Mouse (Mus musculus) CH12.LX (cell line): ENCODE results near the gene Scnn1g. TPM values are rescaled to one million over a fixed set of nuclear protein-coding genes. Genes with fewer than 3 reads are reported as not detected.

Source experiments
- DNase-seq: peaks from one replicate; pipeline ENCODE4 v3.0.0-alpha.2; 2013; ENCODE audit errors: extremely low read depth
- H3K27ac ChIP-seq: 2 replicates; pipeline ENCODE4 v1.5.1; 2012; ENCODE audit warnings: low read depth, mild to moderate bottlenecking, control low read depth, moderate library complexity; ENCODE audit not compliant: insufficient read depth
- H3K27me3 ChIP-seq: replicated peaks from 2 replicates; pipeline ENCODE3; 2012; ENCODE audit warnings: inconsistent platforms
- H3K36me3 ChIP-seq, 2 experiments: replicated peaks in 1 of 2; 2 replicates each; pipeline versions ENCODE3 to v1.6.1; 2012; ENCODE audit warnings: inconsistent platforms in 1 of 2, low read length in 1 of 2, mild to moderate bottlenecking in 1 of 2, mixed read lengths in 1 of 2, moderate library complexity in 1 of 2; ENCODE audit not compliant: control insufficient read depth in 1 of 2, insufficient read depth in 1 of 2
- H3K4me1 ChIP-seq, 2 experiments: 2 replicates each; pipeline ENCODE4 v1.6.1; 2012; ENCODE audit warnings: inconsistent platforms in 1 of 2, moderate library complexity in 1 of 2; ENCODE audit not compliant: insufficient read depth in 2 of 2, control insufficient read depth in 1 of 2
- H3K4me2 ChIP-seq: 2 replicates; pipeline ENCODE4 v1.6.1; 2012; ENCODE audit warnings: low read depth, mild to moderate bottlenecking, control low read depth; ENCODE audit not compliant: poor library complexity, insufficient read depth, severe bottlenecking
- H3K4me3 ChIP-seq, 3 experiments: fragments of 150-350 bp in 1 of 3; sonication (generic) in 1 of 3; replicated peaks in 1 of 3; 2 replicates each; pipeline versions ENCODE3 to v1.5.1; 2011 to 2012; ENCODE audit warnings: low read depth in 2 of 3, low read length in 2 of 3, mild to moderate bottlenecking in 2 of 3, moderate library complexity in 2 of 3, control low read depth in 1 of 3, improper control_type of control experiment in 1 of 3, inconsistent platforms in 1 of 3, mixed read lengths in 1 of 3; ENCODE audit not compliant: poor library complexity in 1 of 3
- H3K79me2 ChIP-seq: replicated peaks from 2 replicates; pipeline ENCODE4 v1.6.1; 2012; ENCODE audit warnings: mild to moderate bottlenecking, moderate library complexity; ENCODE audit not compliant: control insufficient read depth, poor library complexity, insufficient read depth, severe bottlenecking; ENCODE audit errors: extremely low read depth
- H3K9ac ChIP-seq: 2 replicates; pipeline ENCODE4 v1.6.1; 2012; ENCODE audit warnings: low read depth, mild to moderate bottlenecking, control low read depth, moderate library complexity; ENCODE audit not compliant: insufficient read depth
- H3K9me3 ChIP-seq: replicated peaks from 2 replicates; pipeline ENCODE3; 2012; ENCODE audit warnings: low read length, inconsistent platforms, mixed read lengths
- CHD1 ChIP-seq: IDR thresholded peaks from 2 replicates; pipeline ENCODE4 v1.6.1; 2012; ENCODE audit warnings: low read depth, low read length, improper control_type of control experiment, inconsistent platforms
- CHD2 ChIP-seq: IDR thresholded peaks from 2 replicates; pipeline ENCODE4 v1.6.1; 2011; ENCODE audit warnings: low read length, improper control_type of control experiment
- E2F4 ChIP-seq: IDR thresholded peaks from 2 replicates; pipeline ENCODE4 v1.6.1; 2011; ENCODE audit warnings: low read depth, low read length, improper control_type of control experiment; ENCODE audit not compliant: insufficient replicate concordance
- ELF1 ChIP-seq: IDR thresholded peaks from 2 replicates; pipeline ENCODE4 v1.6.1; 2014; ENCODE audit warnings: low read depth, mild to moderate bottlenecking, inconsistent platforms, low read length, improper control_type of control experiment
- EP300 ChIP-seq: IDR thresholded peaks from 2 replicates; pipeline ENCODE4 v1.6.1; 2011; ENCODE audit warnings: low read length, improper control_type of control experiment
- GABPA ChIP-seq: IDR thresholded peaks from 2 replicates; pipeline ENCODE4 v1.6.1; 2012; ENCODE audit warnings: low read depth, low read length, improper control_type of control experiment, inconsistent platforms; ENCODE audit not compliant: insufficient replicate concordance
- IRF4 ChIP-seq: IDR thresholded peaks from 2 replicates; pipeline ENCODE4 v1.6.1; 2014; ENCODE audit warnings: low read depth, mild to moderate bottlenecking, inconsistent platforms, low read length, improper control_type of control experiment
- JUN ChIP-seq: IDR thresholded peaks from 2 replicates; pipeline ENCODE4 v1.6.1; 2011; ENCODE audit warnings: low read depth, mild to moderate bottlenecking, low read length, improper control_type of control experiment, moderate library complexity; ENCODE audit not compliant: insufficient read depth
- JUND ChIP-seq: conservative IDR thresholded peaks from 2 replicates; pipeline ENCODE4 v1.6.1; 2011; ENCODE audit warnings: low read depth, low read length, improper control_type of control experiment
- MAFK ChIP-seq: IDR thresholded peaks from 2 replicates; pipeline ENCODE4 v1.6.1; 2011; ENCODE audit warnings: low read length, improper control_type of control experiment; ENCODE audit not compliant: insufficient replicate concordance
- MAX ChIP-seq: IDR thresholded peaks from 2 replicates; pipeline ENCODE4 v1.6.1; 2011; ENCODE audit warnings: low read length, improper control_type of control experiment
- MAZ ChIP-seq: IDR thresholded peaks from 2 replicates; pipeline ENCODE4 v1.6.1; 2012; ENCODE audit warnings: low read depth, mild to moderate bottlenecking, inconsistent platforms, low read length, improper control_type of control experiment, moderate library complexity
- MEF2A ChIP-seq: IDR thresholded peaks from 2 replicates; pipeline ENCODE4 v1.6.1; 2014; ENCODE audit warnings: low read depth, mild to moderate bottlenecking, inconsistent platforms, low read length, improper control_type of control experiment, borderline replicate concordance
- MYC ChIP-seq: IDR thresholded peaks from 2 replicates; pipeline ENCODE4 v1.6.1; 2011; ENCODE audit warnings: low read depth, mild to moderate bottlenecking, improper control_type of control experiment, low read length
- NRF1 ChIP-seq: IDR thresholded peaks from 2 replicates; pipeline ENCODE4 v1.6.1; 2014; ENCODE audit warnings: low read depth, mild to moderate bottlenecking, inconsistent platforms, low read length, improper control_type of control experiment, moderate library complexity
- PAX5 ChIP-seq: IDR thresholded peaks from 2 replicates; pipeline ENCODE4 v1.6.1; 2012; ENCODE audit warnings: low read length, inconsistent platforms, mixed read lengths
- POLR2A ChIP-seq: IDR thresholded peaks from 2 replicates; pipeline ENCODE4 v1.6.1; 2011; ENCODE audit warnings: low read depth, mild to moderate bottlenecking, improper control_type of control experiment, low read length
- POLR2AphosphoS2 ChIP-seq: IDR thresholded peaks from 2 replicates; pipeline ENCODE4 v1.6.1; 2011; ENCODE audit warnings: low read depth, low read length, improper control_type of control experiment
- RAD21 ChIP-seq: IDR thresholded peaks from 2 replicates; pipeline ENCODE4 v1.6.1; 2011; ENCODE audit warnings: low read depth, mild to moderate bottlenecking, low read length, improper control_type of control experiment, moderate library complexity
- SIN3A ChIP-seq: IDR thresholded peaks from 2 replicates; pipeline ENCODE4 v1.6.1; 2012; ENCODE audit warnings: low read length, improper control_type of control experiment, inconsistent platforms
- SMC3 ChIP-seq: IDR thresholded peaks from 2 replicates; pipeline ENCODE4 v1.6.1; 2011; ENCODE audit warnings: low read depth, low read length, improper control_type of control experiment
- TBP ChIP-seq: conservative IDR thresholded peaks from 2 replicates; pipeline ENCODE4 v1.6.1; 2011; ENCODE audit warnings: low read depth, low read length, improper control_type of control experiment
- TCF12 ChIP-seq: IDR thresholded peaks from 2 replicates; pipeline ENCODE4 v1.6.1; 2014; ENCODE audit warnings: low read depth, mild to moderate bottlenecking, inconsistent platforms, low read length, improper control_type of control experiment
- UBTF ChIP-seq: IDR thresholded peaks from 2 replicates; pipeline ENCODE4 v1.6.1; 2012; ENCODE audit warnings: low read depth, mild to moderate bottlenecking, inconsistent platforms, low read length, improper control_type of control experiment, moderate library complexity
- USF2 ChIP-seq: conservative IDR thresholded peaks from 2 replicates; pipeline ENCODE4 v1.6.1; 2011; ENCODE audit warnings: low read depth, low read length, improper control_type of control experiment
- ZKSCAN1 ChIP-seq: IDR thresholded peaks from 2 replicates; pipeline ENCODE4 v1.6.1; 2012; ENCODE audit warnings: low read depth, inconsistent platforms, low read length, improper control_type of control experiment, borderline replicate concordance
- ZMIZ1 ChIP-seq: IDR thresholded peaks from 2 replicates; pipeline ENCODE4 v1.6.1; 2012; ENCODE audit warnings: low read depth, mild to moderate bottlenecking, inconsistent platforms, low read length, improper control_type of control experiment
- ZNF384 ChIP-seq: IDR thresholded peaks from 2 replicates; pipeline ENCODE4 v1.6.1; 2012; ENCODE audit warnings: low read depth, low read length, improper control_type of control experiment, inconsistent platforms
- dilution Hi-C: fragments of 300-500 bp; cut with MboI; formaldehyde crosslinking; loops from 2 replicates; pipeline ENCODE4 v1.14.3; 2020; ENCODE audit warnings: low sequenced_read_pairs; ENCODE audit not compliant: extremely low pct_unique_long_range_greater_than_20kb, extremely low pct_ligation_motif_present
- in situ Hi-C: fragments of 300-500 bp; cut with MboI; formaldehyde crosslinking; loops from 3 replicates; pipeline ENCODE4 v1.14.3; 2019; ENCODE audit warnings: low sequenced_read_pairs, low pct_ligation_motif_present, low pct_unique_long_range_greater_than_20kb, mixed read lengths
- polyA plus RNA-seq: library from polyadenylated mRNA; unstranded; fragments of >175 nt; gene quantifications from 2 replicates; pipeline ENCODE4 v1.2.1, GENCODE M21; 2012; ENCODE audit warnings: low read depth; ENCODE audit not compliant: insufficient read length
- total RNA-seq, 2 experiments: library from RNA; depleted of rRNA; stranded (reverse); fragments of 300-350 nt in 1 of 2; fragments of >200 nt in 1 of 2; gene quantifications; 2 replicates each; pipeline ENCODE4 v1.2.3; 2012 to 2014

The Scnn1g gene
- total and polyA plus RNA-seq, 3 experiments = not detected

DNA sequence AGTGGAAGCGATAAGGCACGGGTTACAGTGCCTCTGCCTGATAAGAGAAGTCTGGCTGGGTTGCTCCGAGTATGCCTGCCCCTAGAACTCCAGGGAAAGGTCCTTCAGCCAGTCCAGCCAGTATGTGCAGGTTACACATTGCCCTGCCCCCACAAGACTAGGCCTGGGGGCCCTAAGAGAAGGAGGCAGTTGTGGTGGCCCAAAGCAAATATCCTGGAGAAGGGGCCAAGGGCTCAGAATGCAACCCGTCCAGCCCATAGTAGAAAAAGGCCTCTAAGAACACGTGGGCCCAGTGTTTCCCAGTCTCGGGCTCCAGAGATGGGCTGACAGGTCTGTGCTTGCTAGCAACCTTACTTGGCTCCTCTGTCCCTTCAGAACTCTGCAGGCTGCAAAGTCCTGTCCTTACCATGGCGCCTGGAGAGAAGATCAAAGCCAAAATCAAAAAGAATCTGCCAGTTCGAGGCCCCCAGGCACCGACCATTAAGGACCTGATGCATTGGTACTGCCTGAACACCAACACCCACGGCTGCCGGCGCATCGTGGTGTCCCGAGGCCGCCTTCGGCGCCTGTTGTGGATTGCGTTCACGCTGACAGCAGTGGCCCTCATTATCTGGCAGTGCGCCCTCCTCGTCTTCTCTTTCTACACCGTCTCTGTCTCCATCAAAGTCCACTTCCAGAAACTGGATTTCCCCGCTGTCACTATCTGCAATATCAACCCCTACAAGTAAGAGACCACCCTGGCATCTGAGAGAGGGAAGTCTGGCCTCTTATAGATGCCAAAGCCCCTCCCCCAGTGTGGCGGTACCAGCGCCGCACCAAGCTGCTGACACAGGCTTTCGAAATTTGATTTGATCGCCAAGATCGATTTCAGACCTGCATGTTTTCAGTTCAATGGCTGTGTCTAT, 3.5 kb downstream of the Scnn1g start:
- H3K36me3 ChIP-seq = no peaks in the 10 kb centered on the region
- H3K9me3 ChIP-seq = no peaks in the 10 kb centered on the region
- no peaks in the 10 kb centered on the region for H3K79me2 ChIP-seq
- in situ Hi-C loops = no loop called here
- H3K4me3 ChIP-seq = no peak overlapping the region
- no peak for TF ChIP-seq SMC3
- no peak for TF ChIP-seq E2F4
- TF ChIP-seq TBP = no peak
- TF ChIP-seq ZKSCAN1 = no peak
- TF ChIP-seq TCF12 = no peak
- TF ChIP-seq EP300 = no peak
- no peak for TF ChIP-seq MEF2A
- TF ChIP-seq PAX5 = no peak
- no peak for TF ChIP-seq USF2
- no peak for TF ChIP-seq MAFK
- TF ChIP-seq ZMIZ1 = no peak
- TF ChIP-seq NRF1 = no peak
- TF ChIP-seq ZNF384 = no peak
- TF ChIP-seq GABPA = no peak
- TF ChIP-seq CHD1 = no peak
- TF ChIP-seq JUND = no peak
- no peak for TF ChIP-seq POLR2AphosphoS2
- TF ChIP-seq IRF4 = no peak
- DNase-seq = no peak
- H3K27ac ChIP-seq = no peak overlapping the region
- H3K4me2 ChIP-seq = no peak overlapping the region
- peaks cover 3% of the 10 kb centered on the region in 2 experiments; a peak in 3 of 4 replicates for H3K4me1 ChIP-seq
- dilution Hi-C loops = no loop called here
- peaks cover 40% of the 10 kb centered on the region for H3K27me3 ChIP-seq
- H3K9ac ChIP-seq = no peak overlapping the region

DNA sequence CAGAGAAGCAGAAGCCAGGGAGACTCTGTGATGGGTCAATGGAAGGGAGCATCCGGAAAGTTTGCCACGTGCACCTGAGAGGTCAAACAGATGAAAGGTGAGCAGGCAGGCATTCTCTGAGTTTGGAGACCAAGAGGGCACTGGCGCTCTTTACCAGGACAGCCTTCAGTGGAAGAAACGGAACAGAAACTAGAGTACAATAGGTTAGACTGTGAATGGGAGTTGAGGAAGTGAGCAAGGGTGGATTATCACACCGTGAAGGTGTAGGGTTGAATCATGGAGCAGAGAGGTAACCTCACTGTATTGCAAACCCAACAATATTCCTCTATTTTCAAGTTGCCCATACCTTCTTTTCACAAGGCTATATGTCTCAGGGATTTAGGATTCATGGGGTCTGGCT, 16.0 kb downstream of the Scnn1g start:
- Histone ChIP-seq H3K4me2 (no peak overlapping the region; the same call in 1 of the 2 replicates), H3K27ac (no peak overlapping the region), H3K9ac (no peak overlapping the region), H3K36me3 (no peaks in the 10 kb centered on the region), H3K79me2 (no peaks in the 10 kb centered on the region), H3K9me3 (no peaks in the 10 kb centered on the region), H3K27me3 (no peaks in the 10 kb centered on the region), H3K4me3 (no peak overlapping the region), H3K4me1 (peaks cover 5 to 9% of the 10 kb centered on the region in 2 experiments; a peak in 1 of 4 replicates)
- TF ChIP-seq MAZ (no peak), TCF12 (no peak), MAX (no peak), ELF1 (0 out of 2 replicates have a peak, but pooled peaks have one; percentile 17), JUN (no peak), ZMIZ1 (no peak), CHD2 (no peak), CHD1 (no peak), SMC3 (no peak), MEF2A (no peak), POLR2AphosphoS2 (no peak), USF2 (no peak), JUND (no peak), NRF1 (no peak), RAD21 (no peak; the same call in 1 of the 2 replicates), EP300 (peak; percentile 55; the same call in 1 of the 2 replicates), IRF4 (peak; percentile 66), TBP (no peak), MYC (no peak), SIN3A (no peak), UBTF (no peak), POLR2A (no peak)
- dilution Hi-C loops (no loop called here), in situ Hi-C loops (no loop called here)
- DNase-seq = no peak
